Mouse (Mus musculus) forebrain, embryonic 15.5 days (tissue): ENCODE measurements at regions not wholly inside any gene's neighbourhood (a gene's known extent, or its start where the extent isn't known, plus 50 kb on each side); places are given as distances from the start of the nearest gene placed in this dataset.

Experiments used
- ATAC-seq: fragments of 200-750 bp; cut with Nextera tagmentation; replicated peaks from 2 replicates; pipeline ENCODE4 v1.8.0; 2017; ENCODE audit warnings: mild to moderate bottlenecking, moderate TSS enrichment, moderate library complexity
- H3K27ac ChIP-seq: fragments of 300-500 bp; sonication (generic); replicated peaks from 2 replicates; pipeline ENCODE4 v1.5.1; 2015; ENCODE audit warnings: mild to moderate bottlenecking, inconsistent platforms
- H3K27me3 ChIP-seq: fragments of 300-500 bp; sonication (generic); 2 replicates; pipeline ENCODE4 v1.6.1; 2015; ENCODE audit warnings: inconsistent platforms
- H3K36me3 ChIP-seq: fragments of 300-500 bp; sonication (generic); 2 replicates; pipeline ENCODE4 v1.6.1; 2015; ENCODE audit warnings: mild to moderate bottlenecking, inconsistent platforms
- H3K4me1 ChIP-seq: fragments of 300-500 bp; sonication (generic); 2 replicates; pipeline ENCODE4 v1.6.1; 2015; ENCODE audit warnings: inconsistent platforms
- H3K4me2 ChIP-seq: fragments of 300-500 bp; sonication (generic); replicated peaks from 2 replicates; pipeline ENCODE4 v1.6.1; 2015; ENCODE audit warnings: mild to moderate bottlenecking, inconsistent platforms
- H3K4me3 ChIP-seq: fragments of 300-500 bp; sonication (generic); 2 replicates; pipeline ENCODE4 v1.5.1; 2015; ENCODE audit warnings: mild to moderate bottlenecking, inconsistent platforms
- H3K9ac ChIP-seq: fragments of 300-500 bp; sonication (generic); replicated peaks from 2 replicates; pipeline ENCODE4 v1.6.1; 2015; ENCODE audit warnings: mild to moderate bottlenecking, inconsistent platforms
- H3K9me3 ChIP-seq: fragments of 300-500 bp; sonication (generic); 2 replicates; pipeline ENCODE4 v1.6.1; 2016; ENCODE audit warnings: inconsistent platforms
- WGBS: fragments of 180-500 bp; shearing (Covaris S2); methylation state at CpG from one replicate; pipeline ENCODE4 v1.1.7; 2015; ENCODE audit warnings: mixed read lengths; 5-methylcytosine and 5-hydroxymethylcytosine counted together

- WGBS, result 73% methylated on average over 14 of the region's 14 CpGs
- no peak overlapping the region for H3K9ac ChIP-seq
- no peak overlapping the region for H3K4me2 ChIP-seq
- H3K27me3 ChIP-seq, result no peaks in the 10 kb centered on the region
- H3K9me3 ChIP-seq, result no peaks in the 10 kb centered on the region
- H3K36me3 ChIP-seq, result no peaks in the 10 kb centered on the region
- H3K4me3 ChIP-seq, result no peak overlapping the region
- peaks cover 9% of the 10 kb centered on the region for H3K4me1 ChIP-seq
- no peak for ATAC-seq
- no peak overlapping the region for H3K27ac ChIP-seq
These were observed 59.0 kb upstream of the Zfp217 start for GRCm38 (mm10) chr2:170206870-170207269.

- 11% methylated on average over 6 of the region's 6 CpGs for WGBS
- H3K36me3 ChIP-seq, result no peaks in the 10 kb centered on the region
- H3K4me3 ChIP-seq, result no peak overlapping the region
- H3K9me3 ChIP-seq, result no peaks in the 10 kb centered on the region
- H3K4me1 ChIP-seq, result peaks cover 9% of the 10 kb centered on the region
- no peak overlapping the region for H3K4me2 ChIP-seq
- no peak overlapping the region for H3K27ac ChIP-seq
- H3K27me3 ChIP-seq, result no peaks in the 10 kb centered on the region
- no peak for ATAC-seq
- H3K9ac ChIP-seq, result no peak overlapping the region
These were observed 58.5 kb upstream of the Zfp217 start for GRCm38 (mm10) chr2:170206442-170206754.

GRCm38 (mm10) chr2:170205591-170206441, 57.9 kb upstream of the Zfp217 start:
- Histone ChIP-seq H3K27me3 (no peaks in the 10 kb centered on the region), H3K36me3 (no peaks in the 10 kb centered on the region), H3K9ac (peak overlapping the region; percentile 39), H3K27ac (no peak overlapping the region), H3K4me2 (peak overlapping the region; percentile 58), H3K9me3 (no peaks in the 10 kb centered on the region), H3K4me3 (peak overlapping the region; percentile 34), H3K4me1 (peaks cover 9% of the 10 kb centered on the region)
- WGBS, result 1% methylated on average over 17 of the region's 17 CpGs
- ATAC-seq, result 0 out of 2 replicates have a peak, but pooled peaks have one; percentile 41

GRCm38 (mm10) chr2:170204768-170205514, 57.0 kb upstream of the Zfp217 start:
- peak overlapping the region; percentile 39; the same call in 1 of the 2 replicates for H3K9ac ChIP-seq
- H3K27ac ChIP-seq, result no peak overlapping the region
- H3K9me3 ChIP-seq, result no peaks in the 10 kb centered on the region
- H3K27me3 ChIP-seq, result no peaks in the 10 kb centered on the region
- peak overlapping the region; percentile 34 for H3K4me3 ChIP-seq
- no peak for ATAC-seq
- 32% methylated on average over 10 of the region's 10 CpGs for WGBS
- no peaks in the 10 kb centered on the region for H3K36me3 ChIP-seq
- peak overlapping the region; percentile 58 for H3K4me2 ChIP-seq
- peaks cover 9% of the 10 kb centered on the region for H3K4me1 ChIP-seq

- Histone ChIP-seq H3K9me3 (no peaks in the 10 kb centered on the region), H3K4me3 (no peak overlapping the region), H3K27ac (no peak overlapping the region), H3K27me3 (no peaks in the 10 kb centered on the region), H3K9ac (no peak overlapping the region), H3K36me3 (no peaks in the 10 kb centered on the region), H3K4me2 (no peak overlapping the region), H3K4me1 (peaks cover 9% of the 10 kb centered on the region)
- 85% methylated on average over 5 of the region's 5 CpGs for WGBS
- no peak for ATAC-seq
These were observed 55.6 kb upstream of the Zfp217 start for GRCm38 (mm10) chr2:170203496-170203895.

- no peak for ATAC-seq
- 76% methylated on average over 10 of the region's 10 CpGs for WGBS
These were observed 54.0 kb upstream of the Zfp217 start for GRCm38 (mm10) chr2:170201816-170202371.

More at GRCm38 (mm10) chr2:170201816-170202371, 54.0 kb upstream of the Zfp217 start:
- no peak overlapping the region for H3K4me3 ChIP-seq
- H3K36me3 ChIP-seq, result no peaks in the 10 kb centered on the region
- no peaks in the 10 kb centered on the region for H3K9me3 ChIP-seq
- H3K9ac ChIP-seq, result no peak overlapping the region
- H3K4me2 ChIP-seq, result no peak overlapping the region
- H3K27ac ChIP-seq, result no peak overlapping the region
- no peaks in the 10 kb centered on the region for H3K27me3 ChIP-seq
- peaks cover 9% of the 10 kb centered on the region for H3K4me1 ChIP-seq
